Mouse (Mus musculus) liver, embryonic 14.5 days (tissue): ENCODE data around the gene Tssk6.

Source experiments
- CTCF ChIP-seq: IDR thresholded peaks from 2 replicates; pipeline ENCODE4 v1.5.1; 2016; ENCODE audit warnings: antibody characterized with exemption, low read depth, control low read depth
- EP300 ChIP-seq: IDR thresholded peaks from 2 replicates; pipeline ENCODE4 v1.6.1; 2016; ENCODE audit warnings: antibody characterized with exemption, low read depth

- TF ChIP-seq CTCF = no peak
- TF ChIP-seq EP300 = no peak
Measured at GRCm38 (mm10) chr8:69950300-69950699, 48.3 kb downstream of the Tssk6 start.
